Mouse (Mus musculus) gastrocnemius, postnatal 25 days (tissue): ENCODE results near the gene Dvl1. TPM values are rescaled to one million over a fixed set of nuclear protein-coding genes. Genes with fewer than 3 reads are reported as not detected.

Source experiments
- DNase-seq: peaks from one replicate; pipeline ENCODE4 v3.0.0; 2022
- total RNA-seq, 2 experiments: library from RNA; stranded (reverse); gene quantifications; 1 replicate in 1 of 2; 2 replicates in 1 of 2; pipeline ENCODE4 v1.2.3; 2021

Gene Dvl1
- total RNA-seq, 2 experiments from 2014 or later = 100.0 to 103 TPM

GRCm38 (mm10) chr4:155839483-155839910 is 7.7 kb upstream of the Dvl1 start, which contains the start of gene Mxra8:
Mxra8 (plus strand) TSS chr4:155839680.
- peak; percentile 96 for DNase-seq

- DNase-seq = peak; percentile 71
Measured at GRCm38 (mm10) chr4:155840076-155841002, 6.9 kb upstream of the Dvl1 start.

GRCm38 (mm10) chr4:155841003-155841454 is 6.2 kb upstream of the Dvl1 start:
- peak; percentile 70 for DNase-seq

GRCm38 (mm10) chr4:155841651-155842270 is 5.4 kb upstream of the Dvl1 start:
- DNase-seq = no peak

- no peak for DNase-seq
Measured at GRCm38 (mm10) chr4:155843231-155843630, 4.0 kb upstream of the Dvl1 start.

GRCm38 (mm10) chr4:155847591-155848352 is 570 bp downstream of the Dvl1 start:
- DNase-seq = peak; percentile 54

GRCm38 (mm10) chr4:155848434-155849095 is 1.4 kb downstream of the Dvl1 start:
- DNase-seq = peak; percentile 80

- DNase-seq = no peak
Measured at GRCm38 (mm10) chr4:155849391-155849790, 2.2 kb downstream of the Dvl1 start.

GRCm38 (mm10) chr4:155849792-155850451 is 2.7 kb downstream of the Dvl1 start:
- DNase-seq = no peak

- no peak for DNase-seq
Measured at GRCm38 (mm10) chr4:155851368-155851767, 4.2 kb downstream of the Dvl1 start.

GRCm38 (mm10) chr4:155851951-155852411 is 4.8 kb downstream of the Dvl1 start:
- no peak for DNase-seq

- no peak for DNase-seq
Measured at GRCm38 (mm10) chr4:155853421-155853820, 6.2 kb downstream of the Dvl1 start.

- DNase-seq = no peak
Measured at GRCm38 (mm10) chr4:155854991-155855390, 7.8 kb downstream of the Dvl1 start.

GRCm38 (mm10) chr4:155856071-155856470 is 8.9 kb downstream of the Dvl1 start:
- DNase-seq = peak; percentile 3

- no peak for DNase-seq
Measured at GRCm38 (mm10) chr4:155856881-155857280, 9.7 kb downstream of the Dvl1 start.

- DNase-seq = no peak
Measured at GRCm38 (mm10) chr4:155859318-155859717, 12.1 kb downstream of the Dvl1 start.

GRCm38 (mm10) chr4:155861787-155862186 is 14.6 kb downstream of the Dvl1 start:
- DNase-seq = no peak

GRCm38 (mm10) chr4:155863001-155863400 is 15.8 kb downstream of the Dvl1 start, which contains the start of gene Tas1r3:
Tas1r3 (minus strand) TSS chr4:155863362.
- no peak for DNase-seq

- DNase-seq = no peak
Measured at GRCm38 (mm10) chr4:155868614-155869298, 21.6 kb downstream of the Dvl1 start.

GRCm38 (mm10) chr4:155869317-155870033 is 22.3 kb downstream of the Dvl1 start, which contains the start of the genes Cptp and Ints11:
Cptp (minus strand) TSS chr4:155869440.
Ints11 (plus strand) TSS chr4:155869546.
- peak; percentile 97 for DNase-seq
